Mouse (Mus musculus): ENCODE results near the gene F10. TPM values are rescaled to one million over a fixed set of nuclear protein-coding genes. Genes with fewer than 3 reads are reported as not detected.

Gene F10
- polyA plus RNA-seq, 1 experiment from 2014 or later: 111 TPM

DNA sequence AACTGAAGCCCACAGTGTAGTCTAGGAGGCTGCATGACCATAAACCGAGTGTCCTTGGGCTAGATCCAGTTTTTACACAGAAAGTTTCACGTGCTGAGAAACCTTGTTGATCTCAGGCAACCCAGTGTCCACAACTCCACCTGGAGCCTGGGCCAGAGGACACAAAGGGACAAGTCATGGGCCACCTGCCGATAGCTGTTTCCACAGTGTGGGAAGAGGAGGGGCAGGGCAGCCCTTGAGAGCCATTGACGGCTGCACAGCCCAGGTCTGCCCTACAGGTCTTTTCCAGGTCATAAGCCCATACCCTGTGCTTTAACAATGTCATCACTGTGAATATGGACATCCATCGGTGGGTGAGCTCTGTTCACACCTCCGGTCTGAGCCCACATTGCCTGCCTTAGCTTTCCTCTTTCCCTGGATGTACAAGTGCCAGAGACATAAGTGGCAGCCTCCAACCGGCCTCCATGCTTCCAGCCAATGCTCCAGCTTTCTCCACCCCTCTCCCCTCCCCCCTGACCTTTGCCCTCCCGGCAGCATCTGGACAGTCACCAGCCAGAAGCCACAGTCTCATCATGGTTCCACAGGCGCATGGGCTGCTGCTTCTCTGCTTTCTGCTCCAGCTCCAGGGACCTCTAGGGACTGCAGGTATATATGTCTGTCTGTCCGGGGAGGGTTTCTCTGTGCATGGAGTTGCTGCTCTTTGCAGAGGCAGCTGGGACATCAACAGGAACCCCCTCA, 11.5 kb upstream of the F10 start, which contains the start of gene F7:
Gene F7, plus strand, starts transcription at position 548 of the 738 bp plus-strand sequence.
- Histone ChIP-seq H3K4me1 (replicated peaks; ENCODE audit: control insufficient read depth, insufficient read depth, low read length) (no peaks in the 10 kb centered on the region), H3K9ac (ENCODE audit: low read depth, low read length) (no peak within 1 kb of the TSS), H3K27me3 (replicated peaks; ENCODE audit: control insufficient read depth, insufficient read depth, low read length) (no peaks in the 10 kb centered on the region), H3K9me3 (ENCODE audit: control insufficient read depth) (no peaks in the 10 kb centered on the region), H3K4me2 (replicated peaks; ENCODE audit: low read depth) (no peak within 1 kb of the TSS), H3K36me3 (ENCODE audit: control insufficient read depth, insufficient read depth) (no peaks in the 10 kb centered on the region), H3K4me3 (ENCODE audit: low read depth, low read length) (no peak within 1 kb of the TSS), H3K27ac (ENCODE audit: low read depth, low read length) (no peak within 1 kb of the TSS)
- TF ChIP-seq CTCF (IDR thresholded peaks at IDR 0.05; ENCODE audit: low read depth): no peak
- WGBS: 66% methylated on average over 10 of the region's 10 CpGs
- ATAC-seq: no peak; the same call in 1 of the 2 replicates

DNA sequence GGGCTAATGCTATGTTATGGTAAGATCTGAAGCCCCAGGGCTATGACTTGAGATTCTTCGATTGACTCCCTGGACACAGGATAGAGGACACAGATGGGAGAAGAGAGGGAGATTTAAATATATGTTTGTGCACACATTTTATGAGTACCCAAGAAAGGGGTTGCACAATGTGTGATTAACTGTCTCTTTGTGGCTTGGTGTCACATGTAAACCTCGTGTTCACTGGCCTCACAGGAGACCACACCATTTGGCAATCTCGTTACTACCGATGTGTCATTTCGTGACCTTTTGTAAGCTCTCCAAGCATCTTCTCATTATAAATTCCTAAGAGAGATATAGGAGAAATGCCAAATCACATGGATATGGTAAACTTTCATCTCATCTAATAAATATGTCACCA, 9.5 kb upstream of the F10 start:
- ATAC-seq: no peak
- no peak overlapping the region for H3K4me3 ChIP-seq (ENCODE audit: low read depth, low read length)
- no peak overlapping the region for H3K27ac ChIP-seq (ENCODE audit: low read depth, low read length)
- H3K4me1 ChIP-seq (replicated peaks; ENCODE audit: control insufficient read depth, insufficient read depth, low read length): no peaks in the 10 kb centered on the region
- no peak overlapping the region for H3K9ac ChIP-seq (ENCODE audit: low read depth, low read length)
- no peaks in the 10 kb centered on the region for H3K9me3 ChIP-seq (ENCODE audit: control insufficient read depth)
- H3K36me3 ChIP-seq (ENCODE audit: control insufficient read depth, insufficient read depth): no peaks in the 10 kb centered on the region
- H3K4me2 ChIP-seq (replicated peaks; ENCODE audit: low read depth): no peak overlapping the region
- no peaks in the 10 kb centered on the region for H3K27me3 ChIP-seq (replicated peaks; ENCODE audit: control insufficient read depth, insufficient read depth, low read length)
- WGBS: 79% methylated on average over 5 of the region's 5 CpGs
- TF ChIP-seq CTCF (IDR thresholded peaks at IDR 0.05; ENCODE audit: low read depth): no peak

DNA sequence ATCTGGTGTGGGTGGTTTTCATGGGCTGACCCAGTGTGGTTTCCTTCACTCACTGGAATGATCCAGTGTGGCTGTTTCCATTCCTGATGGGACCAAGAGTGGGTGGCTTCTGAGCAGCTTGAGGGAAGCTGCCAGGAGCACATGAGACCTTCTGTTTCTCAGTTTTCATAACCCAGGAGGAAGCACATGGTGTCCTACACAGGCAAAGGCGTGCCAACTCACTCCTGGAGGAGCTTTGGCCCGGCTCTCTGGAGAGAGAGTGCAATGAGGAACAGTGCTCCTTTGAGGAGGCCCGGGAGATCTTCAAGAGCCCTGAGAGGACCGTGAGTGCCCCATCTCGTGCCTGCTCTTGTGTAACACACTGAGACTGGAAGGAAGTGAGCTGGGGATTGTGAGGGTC, 8.6 kb upstream of the F10 start:
- H3K27ac ChIP-seq (ENCODE audit: low read depth, low read length): no peak overlapping the region
- no peaks in the 10 kb centered on the region for H3K27me3 ChIP-seq (replicated peaks; ENCODE audit: control insufficient read depth, insufficient read depth, low read length)
- no peaks in the 10 kb centered on the region for H3K4me1 ChIP-seq (replicated peaks; ENCODE audit: control insufficient read depth, insufficient read depth, low read length)
- H3K36me3 ChIP-seq (ENCODE audit: control insufficient read depth, insufficient read depth): no peaks in the 10 kb centered on the region
- 51% methylated on average over 5 of the region's 5 CpGs for WGBS
- no peak overlapping the region for H3K4me3 ChIP-seq (ENCODE audit: low read depth, low read length)
- TF ChIP-seq CTCF (IDR thresholded peaks at IDR 0.05; ENCODE audit: low read depth): no peak
- no peak for ATAC-seq
- H3K9me3 ChIP-seq (ENCODE audit: control insufficient read depth): no peaks in the 10 kb centered on the region
- H3K4me2 ChIP-seq (replicated peaks; ENCODE audit: low read depth): no peak overlapping the region
- H3K9ac ChIP-seq (ENCODE audit: low read depth, low read length): no peak overlapping the region

DNA sequence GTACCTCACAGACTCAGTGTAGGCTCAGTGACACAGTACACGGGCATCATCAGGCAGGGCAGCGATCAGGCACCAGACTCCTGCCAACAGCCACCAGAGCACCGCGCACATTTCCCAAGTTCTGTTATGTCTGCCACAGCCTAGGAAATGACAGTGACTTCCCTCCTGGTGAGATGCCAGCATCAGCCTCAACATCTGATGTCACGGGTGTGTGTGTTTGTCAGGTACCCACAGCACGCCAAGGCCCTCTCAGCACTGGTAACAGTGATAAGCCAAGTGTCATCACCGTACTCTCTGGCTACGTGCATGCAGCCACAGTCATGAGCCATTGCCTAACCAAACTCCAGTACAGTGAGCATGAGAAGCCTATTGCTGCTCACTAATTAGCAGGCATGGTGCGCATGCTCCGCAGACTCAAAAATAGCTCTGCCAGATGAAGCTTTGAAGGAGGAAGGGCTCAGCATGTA, 729 bp upstream of the F10 start:
- no peak overlapping the region for H3K27ac ChIP-seq (ENCODE audit: low read depth, low read length)
- no peaks in the 10 kb centered on the region for H3K27me3 ChIP-seq (replicated peaks; ENCODE audit: control insufficient read depth, insufficient read depth, low read length)
- H3K4me2 ChIP-seq (replicated peaks; ENCODE audit: low read depth): no peak overlapping the region
- no peak overlapping the region for H3K4me3 ChIP-seq (ENCODE audit: low read depth, low read length)
- no peak overlapping the region for H3K9ac ChIP-seq (ENCODE audit: low read depth, low read length)
- no peak for ATAC-seq
- H3K36me3 ChIP-seq (ENCODE audit: control insufficient read depth, insufficient read depth): no peaks in the 10 kb centered on the region
- no peak for TF ChIP-seq CTCF (IDR thresholded peaks at IDR 0.05; ENCODE audit: low read depth)
- 0 out of 2 replicates have a peak, but pooled peaks cover 4% of the 10 kb centered on the region for H3K4me1 ChIP-seq (replicated peaks; ENCODE audit: control insufficient read depth, insufficient read depth, low read length)
- H3K9me3 ChIP-seq (ENCODE audit: control insufficient read depth): no peaks in the 10 kb centered on the region
- 84% methylated on average over 10 of the region's 10 CpGs for WGBS

DNA sequence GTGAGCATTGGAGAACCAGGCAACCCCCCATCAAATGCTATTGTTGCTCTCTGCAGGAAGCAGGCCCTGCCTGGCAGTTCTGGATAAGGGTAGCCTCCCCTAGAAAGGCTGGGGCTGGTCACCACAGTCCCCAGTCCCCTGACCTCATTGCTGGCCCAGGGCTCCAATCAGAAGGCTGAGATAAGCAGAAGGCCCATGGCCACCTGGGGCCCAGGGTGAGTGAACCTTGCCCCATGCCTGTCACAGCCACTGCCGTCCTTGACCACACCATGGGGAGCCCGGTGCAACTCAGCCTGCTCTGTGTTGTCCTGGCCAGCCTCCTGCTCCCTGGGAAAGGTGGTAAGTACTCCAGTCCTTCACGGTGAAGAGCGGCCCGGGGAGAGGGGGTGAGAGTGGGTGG, 461 bp downstream of the F10 start:
- H3K4me1 ChIP-seq (replicated peaks; ENCODE audit: control insufficient read depth, insufficient read depth, low read length): 0 out of 2 replicates have a peak, but pooled peaks cover 4% of the 10 kb centered on the region
- 33% methylated on average over 5 of the region's 5 CpGs for WGBS
- peak; percentile 86 for ATAC-seq

DNA sequence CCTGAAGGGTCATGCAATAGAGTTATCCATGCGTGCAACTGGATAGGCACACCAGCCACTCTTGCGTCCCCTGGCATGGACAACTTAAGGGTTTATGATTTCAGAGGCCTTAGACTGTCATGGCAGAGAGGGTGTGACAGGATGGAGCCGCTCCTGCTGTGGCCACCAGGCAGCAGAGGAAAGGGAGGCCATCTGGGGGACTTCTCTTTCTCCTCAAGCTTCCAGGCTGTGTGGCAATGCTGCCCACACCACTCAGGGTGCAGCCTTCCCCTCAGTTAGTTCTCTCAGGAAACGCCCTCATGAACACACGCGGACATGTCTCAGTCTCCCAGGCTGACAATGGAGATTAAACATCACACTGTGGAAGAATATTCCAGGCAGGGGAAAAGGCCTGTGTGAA, 1.9 kb downstream of the F10 start:
- Histone ChIP-seq H3K9me3 (ENCODE audit: control insufficient read depth) (no peaks in the 10 kb centered on the region), H3K27ac (ENCODE audit: low read depth, low read length) (no peak overlapping the region), H3K9ac (ENCODE audit: low read depth, low read length) (no peak overlapping the region), H3K4me2 (replicated peaks; ENCODE audit: low read depth) (no peak overlapping the region), H3K4me3 (ENCODE audit: low read depth, low read length) (no peak overlapping the region), H3K4me1 (replicated peaks; ENCODE audit: control insufficient read depth, insufficient read depth, low read length) (0 out of 2 replicates have a peak, but pooled peaks cover 4% of the 10 kb centered on the region), H3K36me3 (ENCODE audit: control insufficient read depth, insufficient read depth) (no peaks in the 10 kb centered on the region), H3K27me3 (replicated peaks; ENCODE audit: control insufficient read depth, insufficient read depth, low read length) (no peaks in the 10 kb centered on the region)
- no peak for ATAC-seq
- 79% methylated on average over 6 of the region's 6 CpGs for WGBS
- TF ChIP-seq CTCF (IDR thresholded peaks at IDR 0.05; ENCODE audit: low read depth): no peak

More for the DNA sequence above, 461 bp downstream of the F10 start:
- no peak overlapping the region for H3K9ac ChIP-seq (ENCODE audit: low read depth, low read length)
- H3K36me3 ChIP-seq (ENCODE audit: control insufficient read depth, insufficient read depth): no peaks in the 10 kb centered on the region
- peak overlapping the region; percentile 43; the same call in 1 of the 2 replicates for H3K4me2 ChIP-seq (replicated peaks; ENCODE audit: low read depth)
- H3K4me3 ChIP-seq (ENCODE audit: low read depth, low read length): no peak overlapping the region
- no peaks in the 10 kb centered on the region for H3K27me3 ChIP-seq (replicated peaks; ENCODE audit: control insufficient read depth, insufficient read depth, low read length)
- TF ChIP-seq CTCF (IDR thresholded peaks at IDR 0.05; ENCODE audit: low read depth): no peak
- H3K27ac ChIP-seq (ENCODE audit: low read depth, low read length): peak overlapping the region; percentile 28; the same call in 1 of the 2 replicates
- H3K9me3 ChIP-seq (ENCODE audit: control insufficient read depth): no peaks in the 10 kb centered on the region

Measured in intestine, postnatal 0 days (tissue).